Mouse (Mus musculus) neural tube, embryonic 14.5 days (tissue): ENCODE results near the gene Tuba1c. TPM values are rescaled to one million over a fixed set of nuclear protein-coding genes. Genes with fewer than 3 reads are reported as not detected.

Experiments used
- ATAC-seq: fragments of 200-750 bp; cut with Nextera tagmentation; 2 replicates; pipeline ENCODE4 v1.8.0; 2017; ENCODE audit warnings: low read depth, mild to moderate bottlenecking, moderate TSS enrichment, moderate library complexity
- H3K27ac ChIP-seq: fragments of 300-500 bp; sonication (generic); 2 replicates; pipeline ENCODE4 v1.5.1; 2014; ENCODE audit warnings: low read depth, mild to moderate bottlenecking, control low read depth, low read length, moderate library complexity, mixed read lengths
- H3K27me3 ChIP-seq: fragments of 300-500 bp; sonication (generic); 2 replicates; pipeline ENCODE4 v1.6.1; 2014; ENCODE audit warnings: low read length; ENCODE audit not compliant: control insufficient read depth, insufficient read depth
- H3K36me3 ChIP-seq: fragments of 300-500 bp; sonication (generic); 2 replicates; pipeline ENCODE4 v1.6.1; 2014; ENCODE audit warnings: low read length, mixed read lengths; ENCODE audit not compliant: control insufficient read depth, insufficient read depth
- H3K4me1 ChIP-seq: fragments of 300-500 bp; sonication (generic); 2 replicates; pipeline ENCODE4 v1.6.1; 2014; ENCODE audit warnings: low read length; ENCODE audit not compliant: control insufficient read depth, insufficient read depth
- H3K4me2 ChIP-seq: fragments of 300-500 bp; sonication (generic); 2 replicates; pipeline ENCODE4 v1.6.1; 2014; ENCODE audit warnings: mild to moderate bottlenecking, low read depth, low read length, control low read depth
- H3K4me3 ChIP-seq: fragments of 300-500 bp; sonication (generic); 2 replicates; pipeline ENCODE4 v1.5.1; 2014; ENCODE audit warnings: low read depth, low read length, control low read depth, mixed read lengths
- H3K9ac ChIP-seq: fragments of 300-500 bp; sonication (generic); replicated peaks from 2 replicates; pipeline ENCODE4 v1.6.1; 2014; ENCODE audit warnings: low read depth, mild to moderate bottlenecking, control low read depth, low read length, mixed read lengths
- H3K9me3 ChIP-seq: fragments of 300-500 bp; sonication (generic); 2 replicates; pipeline ENCODE4 v1.6.1; 2016; ENCODE audit warnings: low read length; ENCODE audit not compliant: control insufficient read depth
- WGBS: fragments of 180-500 bp; shearing (Covaris S2); extraction: QIAGEN DNeasy Blood & Tissue Kit; methylation state at CpG from one replicate; pipeline ENCODE4 v1.1.7; 2014; 5-methylcytosine and 5-hydroxymethylcytosine counted together
- polyA plus RNA-seq: library from polyadenylated mRNA; unstranded; fragments of >200 nt; fragmentation: Nextera tagmentation; extraction: Ambion mirVana; gene quantifications from 2 replicates; pipeline ENCODE4 v1.2.1, GENCODE M21; 2014

Gene Tuba1c
- polyA plus RNA-seq, 1 experiment from 2014 or later: 7.3 TPM

DNA sequence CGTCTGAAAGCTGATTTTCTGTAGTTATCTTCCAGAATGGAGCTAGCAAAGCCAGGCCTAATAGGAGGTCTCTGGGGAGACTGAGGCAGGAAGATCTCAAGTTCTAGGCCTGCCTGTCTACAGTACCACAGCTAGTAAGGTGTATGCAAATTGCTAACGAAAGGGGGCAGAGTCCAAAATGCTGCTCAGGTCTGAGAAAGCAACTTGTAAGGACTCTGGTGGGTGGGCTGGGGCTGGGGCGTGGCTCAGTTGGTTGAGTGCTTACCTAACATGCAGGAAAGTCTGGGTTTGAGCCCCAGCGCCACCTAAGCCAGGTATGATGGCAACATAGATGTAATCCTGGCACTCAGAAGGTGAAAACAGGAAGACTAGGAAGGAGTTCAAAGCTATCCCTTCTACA lies 9.5 kb upstream of the Tuba1c start:
- Histone ChIP-seq H3K4me2 (no peak overlapping the region), H3K27ac (no peak overlapping the region), H3K4me1 (no peaks in the 10 kb centered on the region), H3K9me3 (no peaks in the 10 kb centered on the region), H3K27me3 (no peaks in the 10 kb centered on the region), H3K9ac (no peak overlapping the region), H3K4me3 (no peak overlapping the region), H3K36me3 (no peaks in the 10 kb centered on the region)
- ATAC-seq: no peak
- WGBS: 90% methylated on average over 4 of the region's 4 CpGs

DNA sequence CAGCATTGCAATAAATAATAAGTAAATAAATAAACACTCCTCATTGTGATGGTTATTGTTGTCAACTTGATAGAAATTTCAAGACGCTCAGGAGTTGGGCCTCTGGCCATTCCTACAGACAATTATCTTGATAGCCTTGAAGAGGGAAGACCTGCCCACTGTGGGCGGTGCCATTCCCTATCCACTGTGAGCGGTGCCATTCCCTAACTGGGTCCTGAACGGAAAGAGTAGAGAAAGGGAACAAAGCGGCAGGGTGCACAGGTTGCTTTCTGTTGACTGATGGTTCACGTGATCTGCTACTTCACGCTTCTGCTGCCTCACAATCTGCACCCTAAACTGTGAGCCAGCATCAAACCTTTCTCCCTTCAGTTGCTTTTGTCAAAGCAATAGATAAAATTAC lies 8.4 kb upstream of the Tuba1c start:
- Histone ChIP-seq H3K4me2 (no peak overlapping the region), H3K27me3 (no peaks in the 10 kb centered on the region), H3K36me3 (no peaks in the 10 kb centered on the region), H3K4me3 (no peak overlapping the region), H3K9me3 (no peaks in the 10 kb centered on the region), H3K9ac (no peak overlapping the region), H3K27ac (no peak overlapping the region), H3K4me1 (no peaks in the 10 kb centered on the region)
- ATAC-seq: no peak
- WGBS: 96% methylated on average over 7 of the region's 7 CpGs

DNA sequence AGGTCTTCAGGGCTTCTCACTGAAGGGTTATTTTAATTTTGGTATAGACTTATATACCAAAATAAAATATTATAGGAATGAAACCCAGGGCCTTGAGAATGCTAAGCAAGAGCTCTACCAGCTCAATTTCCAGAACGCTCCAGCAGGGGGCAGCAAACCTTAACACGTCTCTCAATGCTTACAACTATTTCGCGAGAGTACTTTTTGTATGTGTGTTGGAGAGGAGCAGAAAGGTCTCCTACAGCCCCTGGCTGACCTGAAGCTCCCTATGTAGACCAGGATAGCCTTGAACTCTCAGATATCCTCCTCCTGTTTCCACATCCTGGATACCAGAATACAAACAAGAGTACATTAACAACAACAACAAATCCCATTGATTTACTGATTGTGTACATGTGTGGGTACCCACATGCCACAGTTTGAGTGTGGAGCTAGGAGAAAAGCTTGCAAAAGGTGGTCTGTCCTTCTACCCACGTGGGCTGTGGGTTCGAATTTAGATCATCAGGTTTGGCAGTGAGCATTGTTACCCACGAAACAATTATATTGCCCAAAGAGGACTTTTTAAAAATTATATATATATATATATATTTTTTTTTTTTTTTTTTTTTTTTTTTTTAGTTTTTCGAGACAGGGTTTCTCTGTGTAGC lies 4.9 kb upstream of the Tuba1c start:
- WGBS: 24% methylated on average over 7 of the region's 8 CpGs

DNA sequence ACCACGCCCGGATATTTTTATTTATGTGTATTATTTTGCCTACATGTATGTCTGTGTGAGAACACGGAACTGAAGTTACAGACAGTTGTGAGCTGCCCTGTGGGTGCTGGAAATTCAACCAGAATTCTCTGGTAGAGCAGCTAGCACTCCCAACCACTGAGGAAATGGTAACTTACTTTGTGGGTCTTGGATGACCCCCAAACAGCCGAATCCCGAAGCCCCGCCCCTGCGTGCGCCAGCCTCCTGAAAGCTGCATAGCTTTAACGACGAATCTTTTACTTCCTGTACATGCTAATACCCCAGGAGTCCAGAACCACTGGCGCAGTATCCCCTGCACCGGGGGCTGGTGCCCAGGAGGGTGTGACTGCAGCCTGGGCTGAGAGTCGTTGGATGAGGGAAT lies 4.3 kb upstream of the Tuba1c start:
- Histone ChIP-seq H3K27me3 (no peaks in the 10 kb centered on the region), H3K36me3 (no peaks in the 10 kb centered on the region), H3K9me3 (no peaks in the 10 kb centered on the region), H3K4me2 (no peak overlapping the region), H3K4me3 (no peak overlapping the region), H3K27ac (no peak overlapping the region), H3K9ac (no peak overlapping the region), H3K4me1 (peaks cover 7% of the 10 kb centered on the region; the same call in 1 of the 2 replicates)
- no peak for ATAC-seq
- 80% methylated on average over 13 of the region's 13 CpGs for WGBS

More for the DNA sequence above, 4.9 kb upstream of the Tuba1c start:
- Histone ChIP-seq H3K27ac (no peak overlapping the region), H3K4me2 (no peak overlapping the region), H3K9ac (no peak overlapping the region), H3K36me3 (no peaks in the 10 kb centered on the region), H3K9me3 (no peaks in the 10 kb centered on the region), H3K4me1 (peaks cover 2% of the 10 kb centered on the region; the same call in 1 of the 2 replicates), H3K4me3 (no peak overlapping the region), H3K27me3 (no peaks in the 10 kb centered on the region)
- ATAC-seq: no peak

DNA sequence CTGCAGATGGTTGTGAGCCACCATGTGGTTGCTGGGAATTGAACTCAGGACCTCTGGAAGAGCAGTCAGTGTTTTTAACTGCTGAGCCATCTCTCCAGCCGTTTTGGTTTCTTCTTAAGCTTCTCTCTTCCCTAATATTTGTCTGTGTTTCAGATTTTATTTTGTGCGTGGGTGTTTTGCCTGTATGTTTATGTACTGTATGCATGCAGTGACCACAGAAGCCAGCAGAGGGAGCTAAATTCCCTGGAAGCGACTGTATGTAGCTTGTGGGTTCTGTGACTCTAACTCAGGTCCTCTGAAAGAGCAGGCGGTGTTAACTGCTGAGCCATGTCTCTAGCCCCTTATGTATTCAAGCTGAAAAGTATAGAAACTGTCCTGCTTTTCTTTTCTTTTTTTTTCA lies 3.4 kb upstream of the Tuba1c start:
- WGBS: 70% methylated on average over 4 of the region's 4 CpGs
- H3K4me1 ChIP-seq: peaks cover 7% of the 10 kb centered on the region; the same call in 1 of the 2 replicates
- no peak overlapping the region for H3K9ac ChIP-seq
- no peaks in the 10 kb centered on the region for H3K9me3 ChIP-seq
- no peak overlapping the region for H3K27ac ChIP-seq
- H3K27me3 ChIP-seq: no peaks in the 10 kb centered on the region
- no peak for ATAC-seq
- H3K4me2 ChIP-seq: no peak overlapping the region
- no peaks in the 10 kb centered on the region for H3K36me3 ChIP-seq
- H3K4me3 ChIP-seq: no peak overlapping the region

DNA sequence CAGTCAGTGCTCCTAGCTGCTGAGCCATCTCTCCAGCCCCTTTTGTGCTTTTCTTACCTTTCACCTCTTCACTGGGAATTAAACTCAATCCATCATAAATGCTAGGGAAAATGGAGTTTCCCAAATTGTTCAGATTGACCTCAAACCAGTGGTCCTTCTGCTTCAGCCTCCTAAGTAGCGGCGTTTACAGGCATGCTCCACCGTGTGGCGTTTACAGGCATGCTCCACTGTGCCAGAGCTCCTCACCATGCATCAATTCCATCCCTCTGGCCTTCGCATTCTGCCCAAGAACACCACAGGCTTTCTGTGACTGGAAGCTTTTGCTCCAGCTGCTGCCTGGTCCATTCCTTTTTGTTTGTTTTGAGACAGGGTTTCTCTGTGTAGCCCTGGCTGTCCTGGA lies 2.6 kb upstream of the Tuba1c start:
- ATAC-seq: no peak
- H3K4me1 ChIP-seq: peaks cover 7% of the 10 kb centered on the region; the same call in 1 of the 2 replicates
- 71% methylated on average over 5 of the region's 5 CpGs for WGBS

DNA sequence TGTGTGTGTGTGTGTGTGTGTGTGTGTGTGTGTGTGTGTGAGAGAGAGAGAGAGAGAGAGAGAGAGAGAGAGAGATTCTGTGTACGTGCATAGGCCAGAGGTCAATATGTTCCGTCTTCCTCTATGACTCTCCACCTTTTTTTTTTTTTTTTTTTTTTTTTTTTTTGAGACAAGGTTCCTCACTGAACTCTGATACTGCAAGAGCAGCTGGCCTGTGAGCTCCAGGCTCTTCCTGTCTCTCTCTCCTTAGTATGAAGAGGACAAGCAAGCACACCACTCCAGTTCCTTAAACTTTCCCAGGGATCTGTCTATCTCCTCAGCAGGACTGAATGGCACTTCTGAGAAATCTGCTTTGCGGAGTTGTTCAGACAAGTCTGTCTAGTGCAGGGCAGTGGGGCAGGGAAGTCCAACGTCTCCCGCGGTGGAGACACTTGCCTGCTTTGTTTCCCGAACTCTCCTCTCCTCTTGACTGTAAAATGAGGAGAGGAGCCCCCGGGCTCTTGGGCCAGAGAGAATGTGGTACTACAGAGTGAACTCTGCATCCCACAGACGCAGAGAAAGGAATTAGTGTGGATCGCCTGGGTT lies 725 bp upstream of the Tuba1c start:
- peak overlapping the region; percentile 62; the same call in 1 of the 2 replicates for H3K4me2 ChIP-seq
- H3K36me3 ChIP-seq: no peaks in the 10 kb centered on the region
- H3K9ac ChIP-seq: no peak overlapping the region
- no peak overlapping the region for H3K27ac ChIP-seq
- no peaks in the 10 kb centered on the region for H3K27me3 ChIP-seq
- H3K4me1 ChIP-seq: peaks cover 7% of the 10 kb centered on the region; the same call in 1 of the 2 replicates
- no peaks in the 10 kb centered on the region for H3K9me3 ChIP-seq
- ATAC-seq: no peak
- 7% methylated on average over 10 of the region's 10 CpGs for WGBS
- no peak overlapping the region for H3K4me3 ChIP-seq

More for the DNA sequence above, 2.6 kb upstream of the Tuba1c start:
- no peak overlapping the region for H3K9ac ChIP-seq
- no peaks in the 10 kb centered on the region for H3K36me3 ChIP-seq
- H3K4me2 ChIP-seq: no peak overlapping the region
- no peak overlapping the region for H3K4me3 ChIP-seq
- no peaks in the 10 kb centered on the region for H3K9me3 ChIP-seq
- H3K27me3 ChIP-seq: no peaks in the 10 kb centered on the region
- no peak overlapping the region for H3K27ac ChIP-seq

DNA sequence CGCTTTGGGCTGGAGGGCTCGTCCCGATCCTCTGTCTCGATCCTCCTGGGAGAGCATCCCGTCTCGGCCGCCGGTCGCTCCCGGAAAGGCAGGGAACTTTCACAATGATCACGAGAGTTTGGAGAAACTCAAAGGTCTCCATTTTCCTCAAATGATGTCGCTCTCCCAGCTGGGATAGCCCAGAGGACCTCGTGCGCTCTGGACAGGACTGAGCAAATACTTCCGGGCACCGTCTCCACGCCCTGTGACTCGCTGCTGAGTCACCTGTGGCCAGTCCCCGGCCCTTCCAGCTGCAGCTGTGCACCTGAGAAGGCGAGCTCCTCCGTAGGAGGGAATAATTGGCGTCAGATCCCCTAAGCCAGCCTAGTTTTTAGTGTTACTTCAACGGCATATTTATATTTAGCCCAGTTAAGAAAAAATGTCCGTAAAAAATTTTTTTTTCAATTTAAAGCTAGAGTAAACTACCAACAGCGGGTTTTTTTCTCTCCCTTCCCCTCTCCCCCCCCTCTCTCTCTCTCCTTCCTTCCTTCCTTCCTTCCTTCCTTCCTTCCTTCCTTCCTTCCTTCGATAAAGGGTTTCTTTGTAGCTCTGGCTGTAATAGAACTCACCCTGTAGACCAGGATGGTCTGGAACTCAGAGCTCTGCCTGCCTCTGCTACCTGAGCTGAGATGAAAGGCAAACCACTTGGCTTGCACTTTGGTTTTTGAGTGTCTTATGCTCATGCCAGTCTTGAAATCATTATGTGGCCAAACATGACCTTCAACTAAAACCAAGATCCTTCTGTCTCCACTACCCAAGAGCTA lies 1.1 kb downstream of the Tuba1c start:
- Histone ChIP-seq H3K9me3 (no peaks in the 10 kb centered on the region), H3K4me3 (peak overlapping the region; percentile 32), H3K36me3 (no peaks in the 10 kb centered on the region), H3K27me3 (no peaks in the 10 kb centered on the region), H3K27ac (no peak overlapping the region), H3K4me1 (peaks cover 7% of the 10 kb centered on the region; the same call in 1 of the 2 replicates), H3K4me2 (peak overlapping the region; percentile 62), H3K9ac (0 out of 2 replicates have a peak overlapping the region, but pooled peaks have one; percentile 37)
- 15% methylated on average over 26 of the region's 26 CpGs for WGBS
- no peak for ATAC-seq

DNA sequence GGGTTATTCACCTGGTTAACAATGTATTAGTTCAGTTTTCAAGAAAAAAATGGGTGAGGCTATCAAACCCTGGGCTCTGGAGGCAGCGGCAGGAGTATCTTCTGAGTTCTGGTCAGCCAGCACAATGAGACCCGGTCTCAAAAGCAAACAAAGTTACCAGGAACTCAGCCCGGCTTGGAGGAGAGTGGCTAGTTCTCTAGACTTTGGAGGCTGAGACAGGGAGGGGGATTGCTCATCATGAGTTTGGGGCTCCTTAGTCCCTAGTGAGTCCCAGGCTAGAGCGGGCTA lies 1.6 kb downstream of the Tuba1c start:
- Histone ChIP-seq H3K36me3 (no peaks in the 10 kb centered on the region), H3K4me1 (peaks cover 7% of the 10 kb centered on the region; the same call in 1 of the 2 replicates), H3K9me3 (no peaks in the 10 kb centered on the region), H3K4me3 (no peak overlapping the region), H3K27me3 (no peaks in the 10 kb centered on the region), H3K27ac (no peak overlapping the region), H3K9ac (no peak overlapping the region), H3K4me2 (no peak overlapping the region; the same call in 1 of the 2 replicates)
- ATAC-seq: no peak
- 86% methylated on average over 4 of the region's 4 CpGs for WGBS
